Mouse (Mus musculus) midbrain, embryonic 10.5 days (tissue): ENCODE data around the gene Cpe. TPM values are rescaled to one million over a fixed set of nuclear protein-coding genes. Genes with fewer than 3 reads are reported as not detected.

ENCODE experiments used
- DNase-seq: peaks from one replicate; pipeline ENCODE4 v3.0.0-alpha.2; 2017; ENCODE audit warnings: low spot score
- H3K27ac ChIP-seq: fragments of 300-500 bp; sonication (generic); replicated peaks from 2 replicates; pipeline ENCODE4 v1.5.1; 2016; ENCODE audit warnings: mild to moderate bottlenecking
- H3K27me3 ChIP-seq: fragments of 300-500 bp; sonication (generic); 2 replicates; pipeline ENCODE4 v1.6.1; 2016; ENCODE audit warnings: low read depth, mild to moderate bottlenecking; ENCODE audit not compliant: poor library complexity, severe bottlenecking
- H3K36me3 ChIP-seq: fragments of 300-500 bp; sonication (generic); 2 replicates; pipeline ENCODE4 v1.6.1; 2016; ENCODE audit warnings: mild to moderate bottlenecking, moderate library complexity
- H3K4me1 ChIP-seq: fragments of 300-500 bp; sonication (generic); 2 replicates; pipeline ENCODE4 v1.6.1; 2016
- H3K4me3 ChIP-seq: fragments of 300-500 bp; sonication (generic); 2 replicates; pipeline ENCODE4 v1.5.1; 2016; ENCODE audit warnings: mild to moderate bottlenecking, moderate library complexity
- H3K9me3 ChIP-seq: fragments of 300-500 bp; sonication (generic); replicated peaks from 2 replicates; pipeline ENCODE4 v1.6.1; 2016; ENCODE audit warnings: mild to moderate bottlenecking
- WGBS: fragments of 180-500 bp; shearing (Covaris S2); methylation state at CpG from one replicate; pipeline ENCODE4 v1.1.7; 2016; 5-methylcytosine and 5-hydroxymethylcytosine counted together
- polyA plus RNA-seq: library from polyadenylated mRNA; unstranded; fragments of >200 nt; fragmentation: Nextera tagmentation; extraction: Ambion mirVana; gene quantifications from 2 replicates; pipeline ENCODE4 v1.2.1, GENCODE M21; 2016

The Cpe gene
- polyA plus RNA-seq, 1 experiment from 2014 or later = 163 TPM

DNA sequence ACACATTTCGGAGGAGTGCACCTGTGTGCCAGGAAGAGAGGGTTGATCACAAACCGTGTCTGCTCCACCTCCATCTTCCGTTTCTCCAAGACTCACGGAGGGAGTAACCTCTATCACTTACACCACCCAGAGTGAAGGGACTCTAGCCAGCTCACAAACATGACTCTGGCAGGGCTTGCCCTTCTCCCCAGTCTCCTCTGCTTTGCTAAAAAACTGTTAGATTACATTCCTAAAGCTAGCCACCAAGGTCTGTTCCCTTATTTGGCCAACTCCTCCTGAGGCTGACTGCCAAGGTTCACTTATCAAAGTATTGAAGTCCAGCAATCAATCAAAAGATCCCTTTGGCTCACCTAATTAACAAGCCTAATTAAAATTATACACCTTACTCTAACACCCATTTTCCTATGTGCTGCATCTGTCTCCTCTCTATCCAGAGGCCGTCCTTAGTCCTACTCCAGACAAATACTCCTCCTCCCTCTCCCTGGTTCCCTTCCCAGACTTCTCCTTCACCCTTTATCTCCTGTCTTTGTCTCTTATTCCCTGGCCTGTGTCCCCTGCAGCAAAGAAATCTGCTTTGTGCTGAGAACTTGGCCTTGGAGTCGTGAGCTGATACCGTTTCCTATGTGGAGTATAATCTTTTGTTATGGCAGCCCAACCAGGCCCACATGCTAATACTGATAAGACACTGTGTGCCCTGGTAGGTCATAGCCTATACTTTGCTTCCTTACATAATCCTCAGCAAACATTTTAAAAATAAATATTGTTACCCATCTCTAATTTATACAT lies 72.3 kb downstream of the Cpe start:
- Histone ChIP-seq H3K36me3 (peaks cover 21% of the 10 kb centered on the region), H3K4me3 (no peak overlapping the region), H3K27me3 (no peaks in the 10 kb centered on the region), H3K9me3 (no peaks in the 10 kb centered on the region), H3K27ac (no peak overlapping the region), H3K4me1 (peaks cover 33% of the 10 kb centered on the region)
- DNase-seq = no peak
- 80% methylated on average over 7 of the region's 7 CpGs for WGBS

DNA sequence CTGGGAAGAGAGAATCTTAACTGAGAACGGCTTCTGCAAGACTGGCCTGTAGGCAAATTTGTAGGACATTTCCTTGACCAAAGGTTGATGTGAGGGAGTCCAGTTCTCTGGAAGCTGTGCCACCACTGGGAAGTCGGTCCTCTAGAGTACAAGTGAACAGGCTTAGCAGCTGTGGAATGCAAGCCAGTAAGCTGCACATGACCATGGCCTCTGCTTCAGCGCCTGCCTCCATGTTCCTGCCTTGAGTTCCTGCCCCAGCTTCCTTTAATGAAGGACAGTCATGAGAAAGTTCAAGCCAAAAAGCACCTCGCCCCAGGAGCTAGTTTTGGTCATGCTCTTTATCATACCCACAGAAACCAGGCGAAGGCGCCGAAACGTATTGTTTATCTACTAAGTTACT lies 73.2 kb downstream of the Cpe start:
- Histone ChIP-seq H3K27ac (no peak overlapping the region), H3K4me1 (peaks cover 24% of the 10 kb centered on the region), H3K36me3 (peaks cover 30% of the 10 kb centered on the region), H3K27me3 (no peaks in the 10 kb centered on the region), H3K9me3 (0 out of 2 replicates have a peak, but pooled peaks cover 2% of the 10 kb centered on the region), H3K4me3 (no peak overlapping the region)
- no peak for DNase-seq
- WGBS = 97% methylated on average over 8 of the region's 8 CpGs

DNA sequence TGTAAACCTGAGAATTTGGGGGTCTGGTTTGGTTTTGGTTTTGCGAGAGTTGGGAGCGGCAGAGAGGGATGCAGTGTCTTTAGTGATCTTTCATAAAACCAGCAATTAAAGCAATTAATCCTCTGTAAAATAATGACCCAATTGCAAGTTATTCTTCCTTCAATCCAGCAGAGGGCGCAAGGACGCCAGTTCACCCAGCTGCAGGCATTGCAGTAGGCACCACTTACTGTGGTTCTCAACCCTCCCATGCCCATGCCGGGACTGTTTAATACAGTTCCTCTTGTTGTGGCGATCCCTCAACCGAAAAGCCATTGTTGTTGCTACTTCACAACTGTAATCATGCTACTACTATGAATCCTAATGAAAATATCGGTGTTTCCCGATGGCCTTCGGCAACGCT lies 74.2 kb downstream of the Cpe start:
- Histone ChIP-seq H3K4me3 (no peak overlapping the region), H3K27me3 (no peaks in the 10 kb centered on the region), H3K27ac (no peak overlapping the region), H3K9me3 (0 out of 2 replicates have a peak, but pooled peaks cover 2% of the 10 kb centered on the region), H3K36me3 (peaks cover 38% of the 10 kb centered on the region), H3K4me1 (peaks cover 18% of the 10 kb centered on the region)
- 56% methylated on average over 11 of the region's 11 CpGs for WGBS
- peak; percentile 37 for DNase-seq

DNA sequence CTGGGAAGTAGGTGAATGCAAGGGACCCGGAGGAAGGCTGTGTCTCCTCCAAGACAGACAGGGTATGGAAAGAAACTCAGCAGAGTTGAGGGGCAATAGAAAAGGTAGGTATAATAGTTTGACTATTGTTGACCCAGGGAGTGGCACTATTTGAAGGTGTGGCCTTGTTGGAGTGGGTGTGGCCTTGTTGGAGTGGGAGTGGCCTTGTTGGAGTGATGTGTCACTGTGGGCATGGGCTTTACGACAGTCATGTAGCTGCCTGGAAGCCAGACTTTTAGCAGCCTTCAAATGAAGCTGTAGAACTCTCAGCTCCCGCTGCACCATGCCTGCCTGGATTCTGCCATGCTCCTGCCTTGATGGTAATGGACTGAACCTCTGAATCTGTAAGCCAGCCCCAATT lies 76.3 kb downstream of the Cpe start:
- Histone ChIP-seq H3K4me1 (peaks cover 10% of the 10 kb centered on the region), H3K27me3 (no peaks in the 10 kb centered on the region), H3K4me3 (no peak overlapping the region), H3K27ac (no peak overlapping the region), H3K9me3 (0 out of 2 replicates have a peak, but pooled peaks cover 2% of the 10 kb centered on the region), H3K36me3 (peaks cover 38% of the 10 kb centered on the region)
- no peak for DNase-seq
- WGBS = 89% methylated on average over 3 of the region's 3 CpGs

DNA sequence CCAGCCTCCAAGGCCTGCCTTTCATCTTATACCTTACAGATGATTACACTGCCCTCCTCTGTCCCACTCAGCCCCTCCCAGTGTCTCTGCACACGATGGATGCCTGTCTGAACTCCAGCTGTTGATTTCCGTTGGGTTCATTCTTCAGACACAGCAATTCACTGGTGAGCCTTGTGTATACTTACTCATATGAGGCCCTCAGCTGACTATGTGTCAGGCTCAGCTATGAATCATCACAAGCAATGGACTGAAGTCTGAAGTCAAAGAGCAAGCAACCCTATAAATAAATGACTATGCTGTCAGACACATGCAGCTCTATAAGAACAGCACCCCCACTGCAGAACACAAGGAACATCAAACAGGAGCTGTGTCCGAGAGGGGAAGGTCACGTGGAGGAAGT lies 77.4 kb downstream of the Cpe start:
- Histone ChIP-seq H3K4me3 (no peak overlapping the region), H3K36me3 (peaks cover 47% of the 10 kb centered on the region), H3K9me3 (0 out of 2 replicates have a peak, but pooled peaks cover 2% of the 10 kb centered on the region), H3K27ac (no peak overlapping the region), H3K4me1 (no peaks in the 10 kb centered on the region), H3K27me3 (no peaks in the 10 kb centered on the region)
- WGBS = 94% methylated on average over 4 of the region's 4 CpGs
- DNase-seq = no peak

DNA sequence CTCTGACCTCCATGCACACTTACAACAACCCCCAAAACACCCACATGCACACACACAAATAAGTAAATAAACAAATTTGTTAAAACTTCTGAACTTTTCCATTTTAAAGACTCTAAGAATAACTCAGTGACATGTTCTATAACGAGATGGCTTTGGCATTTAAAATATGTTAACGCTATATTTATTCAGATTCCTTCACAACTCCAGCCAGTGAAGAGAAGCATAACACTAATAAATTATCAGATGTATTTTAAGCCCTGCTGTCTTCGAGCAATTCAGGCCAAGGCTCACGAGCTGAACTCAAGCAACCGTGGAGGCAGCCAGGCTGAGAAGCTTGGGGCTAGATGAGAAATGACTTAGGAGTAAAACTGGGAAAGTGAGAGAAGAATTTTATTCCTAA lies 79.2 kb downstream of the Cpe start:
- Histone ChIP-seq H3K27ac (no peak overlapping the region), H3K9me3 (0 out of 2 replicates have a peak, but pooled peaks cover 2% of the 10 kb centered on the region), H3K4me3 (no peak overlapping the region), H3K36me3 (peaks cover 62% of the 10 kb centered on the region), H3K4me1 (no peaks in the 10 kb centered on the region), H3K27me3 (no peaks in the 10 kb centered on the region)
- no peak for DNase-seq
- WGBS = 90% methylated on average over 5 of the region's 5 CpGs

DNA sequence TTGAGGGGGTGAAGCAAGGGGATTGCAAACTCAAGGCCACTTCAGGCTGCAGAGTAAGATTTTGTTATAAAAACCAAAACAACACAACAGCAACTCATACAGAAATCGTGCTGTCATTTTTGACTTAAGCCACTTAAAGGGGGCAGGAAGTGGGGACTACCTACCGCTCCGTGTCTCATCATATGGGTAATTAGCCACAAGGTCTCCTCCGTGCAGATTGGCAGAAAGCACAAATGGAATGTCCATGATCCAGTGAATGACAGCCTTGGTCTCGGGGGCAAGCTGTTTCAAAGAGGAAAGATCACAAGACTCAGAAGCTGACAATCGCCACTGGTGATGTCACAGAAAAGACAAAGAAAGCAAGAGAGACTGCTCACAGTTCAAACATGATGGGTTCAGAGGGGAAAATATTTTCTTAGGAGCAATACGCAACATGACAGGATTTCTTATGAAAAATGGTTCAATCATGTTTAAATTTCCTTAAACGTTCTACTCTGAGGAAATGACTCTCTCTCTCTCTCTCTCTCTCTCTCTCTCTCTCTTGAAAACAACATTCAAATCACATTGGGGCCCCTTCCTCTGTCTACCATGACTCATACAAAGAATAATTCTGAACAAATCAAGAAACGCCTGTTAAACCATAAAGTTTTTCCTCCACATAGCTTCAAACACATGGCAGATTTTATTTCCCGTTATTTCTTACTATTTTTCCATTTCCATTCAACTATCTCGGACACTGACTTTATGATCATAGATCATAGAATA lies 81.5 kb downstream of the Cpe start:
- H3K27me3 ChIP-seq = no peaks in the 10 kb centered on the region
- WGBS = 78% methylated on average over 11 of the region's 11 CpGs
- H3K36me3 ChIP-seq = peaks cover 70% of the 10 kb centered on the region
- H3K27ac ChIP-seq = no peak overlapping the region
- DNase-seq = no peak
- no peak overlapping the region for H3K4me3 ChIP-seq
- 0 out of 2 replicates have a peak, but pooled peaks cover 2% of the 10 kb centered on the region for H3K9me3 ChIP-seq
- H3K4me1 ChIP-seq = no peaks in the 10 kb centered on the region

DNA sequence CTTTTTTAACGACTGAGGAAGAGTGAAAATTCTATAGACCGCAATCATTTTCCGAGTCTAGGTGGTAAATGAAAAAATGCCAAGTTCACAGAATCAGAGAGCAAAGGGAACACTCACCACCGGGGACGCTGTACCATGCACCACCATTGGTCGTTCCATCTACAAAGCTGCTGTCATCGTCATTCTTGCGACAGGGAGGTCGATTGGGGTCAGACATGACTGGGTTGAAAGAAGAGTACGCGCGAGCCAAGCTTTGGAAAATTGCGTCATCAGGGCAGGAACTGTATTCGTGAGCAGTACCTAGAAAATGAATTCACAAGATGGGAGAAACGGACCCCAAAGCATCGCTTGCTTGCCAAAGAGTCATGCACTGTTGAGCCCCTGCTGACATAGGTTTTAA lies 83.9 kb downstream of the Cpe start:
- H3K36me3 ChIP-seq = peaks cover 70% of the 10 kb centered on the region
- WGBS = 93% methylated on average over 16 of the region's 16 CpGs
- H3K27me3 ChIP-seq = no peaks in the 10 kb centered on the region
- H3K4me3 ChIP-seq = no peak overlapping the region
- H3K4me1 ChIP-seq = no peaks in the 10 kb centered on the region
- DNase-seq = no peak
- H3K9me3 ChIP-seq = no peaks in the 10 kb centered on the region
- no peak overlapping the region for H3K27ac ChIP-seq

DNA sequence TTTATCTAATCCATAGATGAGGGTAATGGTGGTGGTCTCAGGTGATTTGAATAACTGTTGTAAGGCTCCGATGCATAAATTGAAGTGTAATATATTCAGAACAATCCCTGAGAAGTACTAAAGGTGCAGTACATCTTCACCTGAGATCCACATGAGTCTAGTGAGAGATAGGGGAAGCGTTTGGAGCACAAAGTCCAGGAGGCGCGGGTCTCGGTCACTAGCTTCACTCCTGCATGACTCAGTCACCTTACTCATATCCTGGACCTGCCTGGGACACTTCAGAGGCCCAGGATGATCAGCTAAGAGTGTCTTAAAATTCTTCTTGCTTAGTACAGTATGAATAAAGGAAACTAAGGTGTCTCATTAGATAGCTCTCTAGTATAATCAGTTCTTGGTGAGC lies 86.8 kb downstream of the Cpe start:
- Histone ChIP-seq H3K27me3 (no peaks in the 10 kb centered on the region), H3K9me3 (no peaks in the 10 kb centered on the region), H3K4me3 (no peak overlapping the region), H3K27ac (no peak overlapping the region), H3K36me3 (peaks cover 87% of the 10 kb centered on the region), H3K4me1 (no peaks in the 10 kb centered on the region)
- WGBS = 93% methylated on average over 5 of the region's 5 CpGs
- DNase-seq = no peak

DNA sequence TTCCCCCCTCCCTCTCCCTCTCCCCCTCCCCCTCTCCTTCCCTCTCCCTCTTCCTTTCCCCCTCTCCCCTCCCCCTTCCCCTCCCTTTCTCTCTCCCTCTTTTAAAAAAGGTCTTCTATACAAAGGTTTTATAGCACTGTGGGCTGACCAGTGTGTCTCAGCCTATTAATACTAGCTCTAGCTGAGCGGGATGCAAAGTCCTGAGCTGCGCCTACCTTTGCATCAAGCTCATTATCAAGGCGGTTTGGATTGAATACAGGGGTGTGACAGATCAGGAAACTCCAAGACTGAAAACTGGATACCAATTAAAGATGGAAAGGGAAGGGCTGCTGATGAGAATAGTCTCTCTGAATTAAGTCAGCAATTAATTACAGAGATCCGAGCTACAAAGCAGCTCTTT lies 94.6 kb downstream of the Cpe start:
- 81% methylated on average over 4 of the region's 4 CpGs for WGBS
- no peak for DNase-seq

DNA sequence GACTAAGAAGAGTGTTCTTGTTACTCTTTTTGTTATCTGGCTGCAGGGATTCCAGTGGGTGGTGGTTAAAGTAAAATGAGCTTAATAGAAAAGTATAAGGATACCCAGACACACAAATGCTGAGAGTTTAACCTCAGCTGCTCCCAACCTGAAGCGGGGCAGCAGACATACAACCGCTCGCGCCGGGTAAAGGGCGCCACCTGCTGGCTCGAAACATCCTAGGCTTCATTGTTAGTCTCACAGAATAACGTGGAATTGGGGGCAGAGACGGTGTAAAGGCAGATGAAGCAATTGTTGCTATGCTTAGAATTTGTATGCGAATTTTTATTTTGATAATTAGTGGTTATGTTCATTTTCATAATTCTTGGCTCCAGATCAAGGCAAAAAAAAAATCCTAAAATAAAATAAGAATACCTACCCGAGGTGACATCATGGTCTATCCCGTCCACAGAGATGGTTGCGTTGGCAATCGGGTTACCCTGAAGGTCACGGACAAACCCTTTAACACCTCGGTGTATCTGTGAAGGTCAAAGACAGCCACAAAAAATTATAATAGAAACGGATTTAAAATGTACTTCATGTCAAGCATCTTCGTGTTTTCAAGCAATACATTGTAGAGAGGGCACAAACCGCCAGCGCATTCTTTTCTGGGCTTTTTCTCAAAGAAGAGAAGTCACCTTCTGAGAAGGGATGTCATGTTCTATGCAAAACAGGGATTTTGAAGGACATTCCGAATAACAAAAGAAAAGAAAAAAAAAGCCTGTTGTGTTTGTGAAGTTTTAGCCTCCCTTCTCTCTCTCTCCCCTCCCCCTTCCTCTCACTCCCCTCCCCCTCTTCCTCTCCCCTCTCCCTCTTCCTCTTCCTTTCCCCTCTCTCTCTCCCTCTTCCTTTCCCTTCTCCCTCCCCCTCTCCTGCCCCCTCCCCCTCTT lies 95.5 kb downstream of the Cpe start:
- Histone ChIP-seq H3K27me3 (no peaks in the 10 kb centered on the region), H3K4me3 (no peak overlapping the region), H3K4me1 (0 out of 2 replicates have a peak, but pooled peaks cover 2% of the 10 kb centered on the region), H3K27ac (no peak overlapping the region), H3K36me3 (peaks cover 49% of the 10 kb centered on the region), H3K9me3 (no peaks in the 10 kb centered on the region)
- DNase-seq = peak; percentile 68
- 45% methylated on average over 21 of the region's 21 CpGs for WGBS

More for the DNA sequence above, 94.6 kb downstream of the Cpe start:
- Histone ChIP-seq H3K27me3 (no peaks in the 10 kb centered on the region), H3K4me3 (no peak overlapping the region), H3K4me1 (0 out of 2 replicates have a peak, but pooled peaks cover 2% of the 10 kb centered on the region), H3K27ac (no peak overlapping the region), H3K9me3 (no peaks in the 10 kb centered on the region), H3K36me3 (peaks cover 49% of the 10 kb centered on the region)

DNA sequence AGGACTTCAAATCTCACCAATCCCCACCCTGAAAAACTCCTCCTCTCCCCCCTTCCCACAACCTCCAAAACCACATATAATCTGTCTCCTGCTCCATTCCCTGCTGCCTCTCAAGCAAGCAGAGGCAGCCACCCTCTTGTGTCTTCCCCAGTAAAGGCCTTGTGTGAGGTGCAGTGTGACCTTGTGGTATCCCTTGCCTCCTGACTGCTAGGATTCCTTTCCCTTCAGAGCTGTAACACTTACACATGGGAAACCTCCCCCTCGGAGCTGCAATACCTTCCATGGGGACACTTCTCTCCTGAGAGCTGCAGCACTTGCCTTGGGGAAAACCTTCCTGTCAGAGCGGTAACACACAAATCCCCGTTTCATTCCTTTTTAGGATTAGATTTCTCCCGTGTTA lies 96.5 kb downstream of the Cpe start:
- Histone ChIP-seq H3K27ac (no peak overlapping the region), H3K36me3 (peaks cover 51% of the 10 kb centered on the region), H3K9me3 (no peaks in the 10 kb centered on the region), H3K4me1 (0 out of 2 replicates have a peak, but pooled peaks cover 2% of the 10 kb centered on the region), H3K4me3 (no peak overlapping the region), H3K27me3 (no peaks in the 10 kb centered on the region)
- DNase-seq = no peak
- 80% methylated on average over 4 of the region's 4 CpGs for WGBS
